Mouse (Mus musculus) adrenal gland, postnatal 10 days (tissue): ENCODE results near the gene Kars. TPM values are rescaled to one million over a fixed set of nuclear protein-coding genes. Genes with fewer than 3 reads are reported as not detected.

Source experiments
- DNase-seq: peaks from one replicate; pipeline ENCODE4 v3.0.0; 2021; ENCODE audit warnings: mixed read lengths
- total RNA-seq, 2 experiments: library from RNA; stranded (reverse); gene quantifications; 2 replicates each; pipeline ENCODE4 v1.2.3; 2021

Kars gene
- total RNA-seq, 2 experiments from 2014 or later: 107 to 114 TPM

GRCm38 (mm10) chr8:111943544-111943943 is 67.6 kb downstream of the Kars start:
- DNase-seq: no peak

Other genes starting within 250 kb of the Kars start
- gene Cfdp1, start 157.0 kb downstream of the Kars start, total RNA-seq: 10 to 100 TPM; 69.4 to 73.4 TPM
- 1 to 10 TPM; 6.2 TPM for gene Tmem170, start 134.6 kb downstream of the Kars start, total RNA-seq
- gene Chst5, start 100.9 kb downstream of the Kars start, total RNA-seq: under 1 TPM; 0.15 to 0.18 TPM
- gene Tmem231, start 77.4 kb downstream of the Kars start, total RNA-seq: 1 to 10 TPM; 4.0 to 5.5 TPM
- gene Gabarapl2, start 70.6 kb downstream of the Kars start, total RNA-seq: 100 to 1,000 TPM; 119 to 121 TPM
- 1 to 10 TPM; 3.2 to 4.3 TPM for gene Adat1, start 19.0 kb downstream of the Kars start, total RNA-seq
- gene Terf2ip, start 75 bp upstream of the Kars start, total RNA-seq: 10 to 100 TPM; 15.4 to 16.1 TPM
- gene Gm6793, start 3.7 kb upstream of the Kars start, total RNA-seq: under 1 TPM in 1 of 2 experiments, not detected in 1; 0.85 TPM